Mouse (Mus musculus): Measurements from ENCODE around the gene Ccdc194. TPM values are rescaled to one million over a fixed set of nuclear protein-coding genes. Genes with fewer than 3 reads are reported as not detected.
"Not testable (repeated sequence)": the region's sequence is repeated elsewhere in the genome, so short reads cannot be mapped to it uniquely, and the experiment has no call there.

Ccdc194 gene
- polyA plus RNA-seq, 1 experiment = not detected

GRCm38 (mm10) chr8:71543755-71544154 lies 18.2 kb upstream of the Ccdc194 start:
- Histone ChIP-seq H3K27ac (ENCODE audit: control insufficient read depth, insufficient read depth, low read depth, low read length, poor library complexity) (no peak overlapping the region), H3K4me1 (ENCODE audit: control insufficient read depth, insufficient read depth, low read length) (no peaks in the 10 kb centered on the region; the same call in 1 of the 2 replicates), H3K4me3 (replicated peaks; ENCODE audit: control insufficient read depth, low read depth, low read length) (no peak overlapping the region)
- 90% methylated on average over 9 of the region's 9 CpGs for WGBS
- TF ChIP-seq POLR2A (IDR thresholded peaks at IDR 0.05; ENCODE audit: borderline replicate concordance, control insufficient read depth, low read depth, low read length) (no peak), CTCF (IDR thresholded peaks at IDR 0.05; ENCODE audit: control insufficient read depth, insufficient read depth, low read length) (no peak)

GRCm38 (mm10) chr8:71542632-71543343 lies 17.3 kb upstream of the Ccdc194 start, which contains the start of gene Mvb12a:
Gene Mvb12a, plus strand, starts transcription at chr8:71542922.
- no peaks in the 10 kb centered on the region; the same call in 1 of the 2 replicates for H3K4me1 ChIP-seq (ENCODE audit: control insufficient read depth, insufficient read depth, low read length)
- WGBS = under 1% methylated on average over 55 of the region's 55 CpGs
- H3K27ac ChIP-seq (ENCODE audit: control insufficient read depth, insufficient read depth, low read depth, low read length, poor library complexity) = peak within 1 kb of the TSS; percentile 4; the same call in 1 of the 2 replicates
- peak within 1 kb of the TSS; percentile 67 for H3K4me3 ChIP-seq (replicated peaks; ENCODE audit: control insufficient read depth, low read depth, low read length)
- TF ChIP-seq CTCF (IDR thresholded peaks at IDR 0.05; ENCODE audit: control insufficient read depth, insufficient read depth, low read length) (no peak), POLR2A (IDR thresholded peaks at IDR 0.05; ENCODE audit: borderline replicate concordance, control insufficient read depth, low read depth, low read length) (peak; percentile 21; the same call in 1 of the 2 replicates)

- Histone ChIP-seq H3K27ac (ENCODE audit: control insufficient read depth, insufficient read depth, low read depth, low read length, poor library complexity) (peak within 1 kb of the TSS; percentile 95), H3K4me1 (ENCODE audit: control insufficient read depth, insufficient read depth, low read length) (peaks cover 2% of the 10 kb centered on the region), H3K4me3 (replicated peaks; ENCODE audit: control insufficient read depth, low read depth, low read length) (peak within 1 kb of the TSS; percentile 85)
- TF ChIP-seq POLR2A (IDR thresholded peaks at IDR 0.05; ENCODE audit: borderline replicate concordance, control insufficient read depth, low read depth, low read length) (peak; percentile 54; the same call in 1 of the 2 replicates), CTCF (IDR thresholded peaks at IDR 0.05; ENCODE audit: control insufficient read depth, insufficient read depth, low read length) (no peak)
- WGBS = 1% methylated on average over 37 of the region's 37 CpGs
Measured at GRCm38 (mm10) chr8:71537028-71537867, 11.7 kb upstream of the Ccdc194 start, which contains the start of gene Bst2. Gene Bst2, minus strand, starts transcription at chr8:71537456.

- 25% methylated on average over 5 of the region's 5 CpGs for WGBS
- no peak overlapping the region for H3K27ac ChIP-seq (ENCODE audit: control insufficient read depth, insufficient read depth, low read depth, low read length, poor library complexity)
- H3K4me3 ChIP-seq (replicated peaks; ENCODE audit: control insufficient read depth, low read depth, low read length) = no peak overlapping the region
- peaks cover 2% of the 10 kb centered on the region for H3K4me1 ChIP-seq (ENCODE audit: control insufficient read depth, insufficient read depth, low read length)
- TF ChIP-seq POLR2A (IDR thresholded peaks at IDR 0.05; ENCODE audit: borderline replicate concordance, control insufficient read depth, low read depth, low read length) = no peak
- no peak for TF ChIP-seq CTCF (IDR thresholded peaks at IDR 0.05; ENCODE audit: control insufficient read depth, insufficient read depth, low read length)
Measured at GRCm38 (mm10) chr8:71535663-71536062, 10.2 kb upstream of the Ccdc194 start.

- Histone ChIP-seq H3K4me3 (replicated peaks; ENCODE audit: control insufficient read depth, low read depth, low read length) (no peak overlapping the region), H3K27ac (ENCODE audit: control insufficient read depth, insufficient read depth, low read depth, low read length, poor library complexity) (no peak overlapping the region), H3K4me1 (ENCODE audit: control insufficient read depth, insufficient read depth, low read length) (peaks cover 2% of the 10 kb centered on the region)
- no peak for TF ChIP-seq POLR2A (IDR thresholded peaks at IDR 0.05; ENCODE audit: borderline replicate concordance, control insufficient read depth, low read depth, low read length)
- no peak for TF ChIP-seq CTCF (IDR thresholded peaks at IDR 0.05; ENCODE audit: control insufficient read depth, insufficient read depth, low read length)
- 64% methylated on average over 3 of the region's 3 CpGs for WGBS
Measured at GRCm38 (mm10) chr8:71534263-71534810, 8.8 kb upstream of the Ccdc194 start.

GRCm38 (mm10) chr8:71530735-71531467 lies 5.4 kb upstream of the Ccdc194 start:
- WGBS = 73% methylated on average over 6 of the region's 12 CpGs
- H3K4me1 ChIP-seq (ENCODE audit: control insufficient read depth, insufficient read depth, low read length); H3K4me3 ChIP-seq (replicated peaks; ENCODE audit: control insufficient read depth, low read depth, low read length); H3K27ac ChIP-seq (ENCODE audit: control insufficient read depth, insufficient read depth, low read depth, low read length, poor library complexity): not testable (repeated sequence)
- TF ChIP-seq CTCF (IDR thresholded peaks at IDR 0.05; ENCODE audit: control insufficient read depth, insufficient read depth, low read length) = peak; percentile 42; the same call in 1 of the 2 replicates

- TF ChIP-seq POLR2A (IDR thresholded peaks at IDR 0.05; ENCODE audit: borderline replicate concordance, control insufficient read depth, low read depth, low read length) = no peak
- no peak for TF ChIP-seq CTCF (IDR thresholded peaks at IDR 0.05; ENCODE audit: control insufficient read depth, insufficient read depth, low read length)
- peaks cover 2% of the 10 kb centered on the region for H3K4me1 ChIP-seq (ENCODE audit: control insufficient read depth, insufficient read depth, low read length)
- H3K4me3 ChIP-seq (replicated peaks; ENCODE audit: control insufficient read depth, low read depth, low read length) = no peak overlapping the region
- WGBS = 2% methylated on average over 11 of the region's 11 CpGs
- 0 out of 2 replicates have a peak overlapping the region, but pooled peaks have one; percentile 19 for H3K27ac ChIP-seq (ENCODE audit: control insufficient read depth, insufficient read depth, low read depth, low read length, poor library complexity)
Measured at GRCm38 (mm10) chr8:71528362-71529073, 3.0 kb upstream of the Ccdc194 start.

All from bone marrow, adult 2 months (tissue).